Mouse (Mus musculus) ES-Bruce4 (cell line): ENCODE results near the gene Osbpl6.

Experiments used
- CTCF ChIP-seq: IDR thresholded peaks from one replicate; pipeline ENCODE4 v1.8.1; 2011; ENCODE audit warnings: low read depth, low read length
- EP300 ChIP-seq: IDR thresholded peaks from 2 replicates; pipeline ENCODE4 v1.6.1; 2011; ENCODE audit warnings: low read depth, low read length; ENCODE audit not compliant: insufficient read depth

GRCm38 (mm10) chr2:76360226-76360625, 46.1 kb upstream of the Osbpl6 start, which contains the start of gene Cyct:
- no peak for TF ChIP-seq CTCF
- TF ChIP-seq EP300, result no peak
